Mouse (Mus musculus) megakaryocyte, embryonic 14.5 days (primary cell): ENCODE measurements at regions not wholly inside any gene's neighbourhood (a gene's known extent, or its start where the extent isn't known, plus 50 kb on each side); places are given as distances from the start of the nearest gene placed in this dataset.
A peak's percentile ranks its signal among the peaks of the same experiment; 100 is the strongest.
"Not testable (repeated sequence)": the region's sequence is repeated elsewhere in the genome, so short reads cannot be mapped to it uniquely, and the experiment has no call there.

Experiments used
- H3K27me3 ChIP-seq: replicated peaks from 2 replicates; pipeline ENCODE3; 2012; ENCODE audit warnings: inconsistent platforms
- H3K36me3 ChIP-seq: replicated peaks from 2 replicates; pipeline ENCODE3; 2012; ENCODE audit warnings: low read length, inconsistent platforms, mixed read lengths
- H3K4me1 ChIP-seq: 2 replicates; pipeline ENCODE4 v1.6.1; 2012; ENCODE audit warnings: inconsistent platforms
- H3K4me3 ChIP-seq: replicated peaks from 2 replicates; pipeline ENCODE3; 2012; ENCODE audit warnings: moderate library complexity, mild to moderate bottlenecking, inconsistent platforms
- H3K9me3 ChIP-seq: 2 replicates; pipeline ENCODE4 v1.6.1; 2012; ENCODE audit warnings: inconsistent platforms
- FLI1 ChIP-seq: IDR thresholded peaks from 2 replicates; pipeline ENCODE4 v1.6.1; 2012; ENCODE audit warnings: low read length, inconsistent platforms, mixed read lengths
- GATA1 ChIP-seq: IDR thresholded peaks from 3 replicates; pipeline ENCODE4 v1.6.1; 2012; ENCODE audit warnings: mixed read lengths, low read length, inconsistent platforms, borderline replicate concordance

- H3K27me3 ChIP-seq = no peaks in the 10 kb centered on the region
- no peak overlapping the region for H3K4me3 ChIP-seq
- H3K36me3 ChIP-seq = peaks cover 5% of the 10 kb centered on the region
- no peak for TF ChIP-seq FLI1
- TF ChIP-seq GATA1 = no peak
- H3K4me1 ChIP-seq = peaks cover 88% of the 10 kb centered on the region
- peaks cover 1% of the 10 kb centered on the region for H3K9me3 ChIP-seq
These were observed 256.1 kb upstream of the Jarid2 start for GRCm38 (mm10) chr13:44473200-44473599.

- Histone ChIP-seq H3K9me3 (peaks cover 6% of the 10 kb centered on the region), H3K27me3 (no peaks in the 10 kb centered on the region), H3K4me3 (no peak overlapping the region), H3K36me3 (peaks cover 9% of the 10 kb centered on the region), H3K4me1 (peaks cover 81% of the 10 kb centered on the region)
- TF ChIP-seq FLI1 (no peak), GATA1 (no peak)
These were observed 252.4 kb upstream of the Jarid2 start for GRCm38 (mm10) chr13:44476901-44477300.

- H3K9me3 ChIP-seq = peaks cover 6% of the 10 kb centered on the region
- peak overlapping the region; percentile 42 for H3K4me3 ChIP-seq
- H3K27me3 ChIP-seq = no peaks in the 10 kb centered on the region
- H3K4me1 ChIP-seq = peaks cover 79% of the 10 kb centered on the region
- peaks cover 7% of the 10 kb centered on the region for H3K36me3 ChIP-seq
- TF ChIP-seq FLI1 = no peak
- no peak for TF ChIP-seq GATA1
These were observed 249.1 kb upstream of the Jarid2 start for GRCm38 (mm10) chr13:44480128-44480527.

GRCm38 (mm10) chr13:44482661-44483060 is 246.6 kb upstream of the Jarid2 start:
- no peak for TF ChIP-seq FLI1
- no peak for TF ChIP-seq GATA1
- H3K36me3 ChIP-seq = peaks cover 10% of the 10 kb centered on the region
- peaks cover 69% of the 10 kb centered on the region for H3K4me1 ChIP-seq
- H3K27me3 ChIP-seq = no peaks in the 10 kb centered on the region
- H3K4me3 ChIP-seq = no peak overlapping the region
- H3K9me3 ChIP-seq = peaks cover 6% of the 10 kb centered on the region

GRCm38 (mm10) chr13:44484582-44485329 is 244.5 kb upstream of the Jarid2 start:
- Histone ChIP-seq H3K4me3 (no peak overlapping the region), H3K4me1 (peaks cover 56% of the 10 kb centered on the region), H3K9me3 (no peaks in the 10 kb centered on the region), H3K36me3 (peaks cover 3% of the 10 kb centered on the region), H3K27me3 (no peaks in the 10 kb centered on the region)
- TF ChIP-seq FLI1 (no peak), GATA1 (no peak)

GRCm38 (mm10) chr13:44490935-44491465 is 238.3 kb upstream of the Jarid2 start:
- no peaks in the 10 kb centered on the region for H3K9me3 ChIP-seq
- no peak overlapping the region for H3K4me3 ChIP-seq
- H3K27me3 ChIP-seq = no peaks in the 10 kb centered on the region
- no peak for TF ChIP-seq GATA1
- TF ChIP-seq FLI1 = no peak
- peaks cover 5% of the 10 kb centered on the region for H3K36me3 ChIP-seq
- H3K4me1 ChIP-seq = peaks cover 72% of the 10 kb centered on the region

- no peaks in the 10 kb centered on the region for H3K9me3 ChIP-seq
- peaks cover 11% of the 10 kb centered on the region for H3K36me3 ChIP-seq
- no peaks in the 10 kb centered on the region for H3K27me3 ChIP-seq
- no peak overlapping the region for H3K4me3 ChIP-seq
- peaks cover 91% of the 10 kb centered on the region for H3K4me1 ChIP-seq
- TF ChIP-seq GATA1 = no peak
- TF ChIP-seq FLI1 = no peak
These were observed 235.4 kb upstream of the Jarid2 start for GRCm38 (mm10) chr13:44493884-44494283.

GRCm38 (mm10) chr13:44495450-44495849 is 233.8 kb upstream of the Jarid2 start:
- Histone ChIP-seq H3K9me3 (no peaks in the 10 kb centered on the region), H3K27me3 (no peaks in the 10 kb centered on the region), H3K36me3 (peaks cover 11% of the 10 kb centered on the region), H3K4me3 (no peak overlapping the region), H3K4me1 (peaks cover 100% of the 10 kb centered on the region)
- TF ChIP-seq GATA1 = no peak
- no peak for TF ChIP-seq FLI1

GRCm38 (mm10) chr13:44496596-44496995 is 232.7 kb upstream of the Jarid2 start:
- no peak for TF ChIP-seq GATA1
- TF ChIP-seq FLI1 = no peak
- Histone ChIP-seq H3K27me3 (no peaks in the 10 kb centered on the region), H3K4me1 (peaks cover 97% of the 10 kb centered on the region), H3K36me3 (peaks cover 11% of the 10 kb centered on the region), H3K9me3 (no peaks in the 10 kb centered on the region), H3K4me3 (no peak overlapping the region)

GRCm38 (mm10) chr13:44500896-44501295 is 228.4 kb upstream of the Jarid2 start:
- not testable (repeated sequence) for H3K4me3 ChIP-seq, H3K27me3 ChIP-seq, H3K9me3 ChIP-seq, H3K36me3 ChIP-seq
- H3K4me1 ChIP-seq = peaks cover 97% of the 10 kb centered on the region

- Histone ChIP-seq H3K27me3 (no peaks in the 10 kb centered on the region), H3K4me3 (peak overlapping the region; percentile 84), H3K9me3 (no peaks in the 10 kb centered on the region), H3K36me3 (peaks cover 9% of the 10 kb centered on the region), H3K4me1 (peaks cover 97% of the 10 kb centered on the region)
- TF ChIP-seq FLI1 = peak; percentile 96
- peak; percentile 98 for TF ChIP-seq GATA1
These were observed 227.4 kb upstream of the Jarid2 start for GRCm38 (mm10) chr13:44501777-44502321.
